Mouse (Mus musculus): ENCODE measurements around the gene Bcl7c.

GRCm38 (mm10) chr7:127614091-127614490 is 94.6 kb downstream of the Bcl7c start:
- TF ChIP-seq CTCF (IDR thresholded peaks at IDR 0.05) (no peak), EP300 (IDR thresholded peaks at IDR 0.05) (no peak)
